Mouse (Mus musculus) gonadal fat pad, adult 2 months (tissue): ENCODE results near the gene Nhsl2. TPM values are rescaled to one million over a fixed set of nuclear protein-coding genes. Genes with fewer than 3 reads are reported as not detected.

ENCODE experiments used
- DNase-seq: peaks from one replicate; pipeline ENCODE4 v3.0.0-alpha.2; 2012; ENCODE audit warnings: low read depth
- polyA plus RNA-seq: library from polyadenylated mRNA; depleted of rRNA; stranded (reverse); fragments of >200 nt; gene quantifications from 2 replicates; pipeline ENCODE4 v1.2.3, GENCODE M21; 2012

The Nhsl2 gene
- polyA plus RNA-seq, 1 experiment, result 2.9 TPM

DNA sequence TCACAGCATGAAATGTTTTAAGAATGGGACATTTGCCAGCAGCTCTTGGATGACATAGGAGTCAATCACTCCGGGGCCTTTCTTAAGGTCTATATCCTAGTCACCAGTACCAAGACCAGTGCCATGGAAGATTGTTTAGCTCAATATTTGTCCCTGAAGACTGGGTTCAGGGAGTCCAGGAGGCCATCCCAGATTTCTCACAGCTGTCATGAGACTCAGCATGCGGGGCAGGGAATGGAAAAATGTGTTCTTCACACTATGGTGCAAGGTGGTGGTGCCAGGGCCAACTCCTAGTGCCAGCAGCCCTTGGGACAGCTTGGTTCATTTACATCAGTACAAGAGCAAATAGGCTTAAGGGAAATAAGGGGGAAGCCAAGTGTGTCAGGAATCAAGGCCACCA, 131.4 kb downstream of the Nhsl2 start:
- DNase-seq, result no peak

- no peak for DNase-seq
Measured at GRCm38 (mm10) chrX:101981450-101981849, 132.3 kb downstream of the Nhsl2 start.

GRCm38 (mm10) chrX:101983638-101984037, 134.5 kb downstream of the Nhsl2 start:
- no peak for DNase-seq

DNA sequence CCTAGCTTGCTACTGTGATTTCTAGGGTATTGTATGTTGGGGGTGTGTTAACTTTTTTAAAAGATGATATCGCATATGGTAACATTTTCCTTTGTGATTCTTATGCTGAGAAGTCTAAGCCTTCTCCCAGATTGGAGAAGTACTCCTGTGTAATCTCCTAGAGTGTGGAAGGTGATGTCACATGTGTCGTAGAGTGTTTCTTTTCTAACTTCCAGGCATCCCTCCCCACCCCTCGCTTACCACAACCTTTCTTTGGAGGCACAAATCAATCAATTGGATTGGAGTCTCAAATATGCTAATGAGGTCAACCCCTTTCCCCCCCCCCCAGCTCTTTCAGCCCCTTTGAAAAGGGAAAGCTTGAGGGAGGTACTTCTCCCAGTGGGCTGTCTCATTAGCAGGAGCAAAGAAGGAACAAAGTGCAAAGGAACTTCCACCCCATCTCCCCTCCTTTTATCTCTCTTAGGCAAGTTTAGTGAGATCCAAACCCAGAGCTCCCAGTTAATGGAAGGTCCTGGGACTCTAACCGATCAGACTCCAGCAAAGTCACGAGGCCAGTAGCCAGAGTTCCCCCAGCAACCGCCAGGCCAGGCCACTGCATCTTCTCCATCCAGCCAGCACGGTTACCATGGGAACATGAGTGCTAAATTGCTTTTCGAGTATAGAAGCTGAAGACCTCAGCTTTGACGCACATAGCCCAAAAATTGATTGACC, 137.6 kb downstream of the Nhsl2 start:
- DNase-seq, result no peak

GRCm38 (mm10) chrX:101993841-101994571, 144.8 kb downstream of the Nhsl2 start:
- no peak for DNase-seq

GRCm38 (mm10) chrX:101996726-101997125, 147.5 kb downstream of the Nhsl2 start:
- DNase-seq, result no peak

DNA sequence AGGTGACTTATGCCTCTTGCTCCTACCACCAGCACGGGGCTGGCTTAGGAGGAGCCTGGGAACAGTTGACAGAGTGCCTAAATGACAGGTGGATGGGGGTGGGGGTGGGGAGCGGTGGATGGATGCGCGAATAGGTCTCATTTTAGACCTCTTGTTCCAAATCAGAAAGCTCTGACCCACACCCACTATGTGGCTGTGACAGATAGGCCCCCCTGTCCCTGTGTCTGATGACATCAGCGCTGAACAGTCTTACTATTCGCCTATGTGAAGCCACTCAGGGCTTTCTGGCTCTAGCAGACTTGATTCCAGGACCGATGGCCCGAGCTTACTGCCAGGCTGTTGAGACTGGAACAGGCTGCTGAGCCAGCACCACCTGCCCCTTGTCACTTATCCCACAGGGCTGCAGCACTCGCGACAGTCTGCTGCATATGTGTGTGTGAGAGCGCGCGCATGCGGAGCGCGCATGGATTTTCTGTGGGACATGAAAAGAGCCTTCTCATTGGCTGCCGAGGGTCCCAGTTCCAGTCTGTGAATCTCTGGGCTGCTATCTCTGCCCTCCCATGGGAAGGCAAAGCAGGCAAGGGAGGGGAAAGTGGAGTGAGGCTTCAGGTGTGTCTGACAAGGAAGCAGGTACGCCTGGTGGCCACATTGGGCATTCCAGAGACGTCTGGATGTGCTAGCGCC, 154.6 kb downstream of the Nhsl2 start:
- DNase-seq, result no peak

DNA sequence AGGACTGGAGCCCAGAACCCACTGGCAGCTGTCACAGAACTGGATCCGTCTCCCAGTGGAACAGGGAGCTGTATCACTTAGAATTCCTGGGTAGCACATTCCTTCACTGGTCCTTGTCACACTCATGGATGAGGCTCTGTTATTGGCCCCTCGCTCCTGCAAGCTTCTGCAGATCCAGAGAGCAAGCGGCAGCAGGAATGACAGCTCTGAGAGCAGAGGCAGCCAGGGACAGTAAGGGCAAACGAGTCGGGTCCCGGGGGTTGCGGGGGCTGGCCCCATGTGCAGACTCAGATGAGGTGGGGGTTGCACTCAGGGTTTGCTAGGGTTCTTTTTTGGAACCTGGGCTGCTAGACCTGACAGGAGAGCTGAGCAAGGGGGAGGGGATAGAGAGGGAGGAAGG, 155.2 kb downstream of the Nhsl2 start:
- no peak for DNase-seq

- DNase-seq, result no peak
Measured at GRCm38 (mm10) chrX:102005141-102005641, 156.0 kb downstream of the Nhsl2 start.

DNA sequence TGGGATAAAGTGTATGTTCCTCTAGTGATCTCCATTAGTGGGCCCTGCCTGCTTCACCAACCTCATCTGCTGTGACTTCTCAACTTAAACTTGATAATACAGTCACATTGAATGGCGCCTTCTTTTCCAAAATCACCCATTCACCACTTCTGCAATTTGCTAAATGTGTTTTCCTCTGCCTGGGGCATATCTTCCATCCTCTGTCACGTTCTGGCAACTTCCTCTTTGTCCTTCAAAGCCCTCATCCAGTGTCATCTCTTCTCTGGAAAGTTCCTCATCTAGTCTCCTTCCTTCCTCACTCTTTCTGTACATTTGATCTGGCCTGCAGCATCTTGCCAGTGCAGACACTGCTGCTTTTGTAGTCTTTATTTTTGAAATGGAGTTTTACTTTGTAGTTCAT, 158.8 kb downstream of the Nhsl2 start:
- DNase-seq, result no peak

- DNase-seq, result no peak
Measured at GRCm38 (mm10) chrX:102017213-102017923, 168.2 kb downstream of the Nhsl2 start.

- no peak for DNase-seq
Measured at GRCm38 (mm10) chrX:102018890-102019289, 169.7 kb downstream of the Nhsl2 start.

- no peak for DNase-seq
Measured at GRCm38 (mm10) chrX:102019471-102020240, 170.5 kb downstream of the Nhsl2 start.

- DNase-seq, result no peak
Measured at GRCm38 (mm10) chrX:102024976-102025375, 175.8 kb downstream of the Nhsl2 start.

- no peak for DNase-seq
Measured at GRCm38 (mm10) chrX:102031851-102032250, 182.7 kb downstream of the Nhsl2 start.

DNA sequence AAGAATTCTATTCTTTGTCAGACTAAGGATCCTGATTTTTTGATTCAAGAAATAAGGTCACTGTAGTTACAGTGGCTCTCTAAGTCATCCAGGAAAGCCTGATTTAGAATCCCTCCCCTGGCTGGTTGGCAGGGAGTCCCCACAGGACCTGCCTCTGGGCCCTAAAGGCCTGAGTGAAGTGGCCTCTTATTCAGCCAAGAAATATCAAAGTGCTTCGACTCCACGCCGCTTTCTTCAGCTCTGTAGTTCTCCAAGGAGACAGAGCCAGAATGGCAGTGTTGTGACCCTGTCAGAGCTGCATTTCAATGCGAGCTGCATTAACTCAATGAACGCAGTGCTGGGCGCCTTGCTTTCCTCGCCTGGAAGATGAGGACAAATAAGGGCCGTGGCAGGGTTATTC, 183.2 kb downstream of the Nhsl2 start:
- no peak for DNase-seq

GRCm38 (mm10) chrX:102033566-102033965, 184.4 kb downstream of the Nhsl2 start:
- no peak for DNase-seq

GRCm38 (mm10) chrX:102035671-102036070, 186.5 kb downstream of the Nhsl2 start:
- no peak for DNase-seq

GRCm38 (mm10) chrX:102036866-102037361, 187.7 kb downstream of the Nhsl2 start:
- no peak for DNase-seq

- DNase-seq, result no peak
Measured at GRCm38 (mm10) chrX:102037506-102037905, 188.3 kb downstream of the Nhsl2 start.

DNA sequence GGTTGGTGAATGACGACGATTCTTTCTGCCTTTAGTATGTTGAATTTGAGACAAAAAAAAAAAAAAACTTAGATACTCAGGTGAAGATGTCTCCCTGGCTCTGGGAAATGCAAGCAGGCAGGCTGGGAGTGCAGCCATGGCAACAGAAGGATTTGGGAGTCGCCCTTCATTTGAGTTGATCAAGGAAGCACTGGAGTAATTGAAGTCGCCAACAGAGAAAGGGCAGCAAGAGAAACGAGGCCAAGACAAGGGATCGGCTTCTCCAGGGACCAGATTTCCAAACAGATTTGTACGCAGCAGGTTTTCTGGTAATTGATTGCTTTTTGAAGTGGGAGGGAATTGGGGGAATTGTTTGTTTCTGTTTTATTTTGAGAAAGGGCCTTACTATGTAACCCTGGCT, 192.4 kb downstream of the Nhsl2 start:
- no peak for DNase-seq
